Mouse (Mus musculus) myocyte (in vitro differentiated cells): Measurements from ENCODE around the gene Mtmr4. TPM values are rescaled to one million over a fixed set of nuclear protein-coding genes. Genes with fewer than 3 reads are reported as not detected.

Experiments used
- H3K27me3 ChIP-seq: one replicate; pipeline ENCODE4 v1.6.1; 2011; ENCODE audit not compliant: control insufficient read depth, insufficient read depth, insufficient read length
- H3K36me3 ChIP-seq: one replicate; pipeline ENCODE4 v1.6.1; 2011; ENCODE audit not compliant: control insufficient read depth, insufficient read depth
- H3K4me2 ChIP-seq: one replicate; pipeline ENCODE4 v1.6.1; 2011; ENCODE audit warnings: low read depth, control low read depth
- H3K4me3 ChIP-seq: one replicate; pipeline ENCODE4 v1.5.1; 2011; ENCODE audit warnings: mild to moderate bottlenecking, control low read depth, moderate library complexity
- H3K79me2 ChIP-seq: one replicate; pipeline ENCODE4 v1.6.1; 2011; ENCODE audit not compliant: control insufficient read depth, insufficient read depth
- H3ac ChIP-seq: one replicate; pipeline ENCODE4 v1.6.1; 2011; ENCODE audit not compliant: control insufficient read depth, insufficient read length
- CEBPB ChIP-seq: IDR thresholded peaks from 2 replicates; pipeline ENCODE4 v1.6.1; 2011; ENCODE audit warnings: mild to moderate bottlenecking, moderate library complexity; ENCODE audit not compliant: poor library complexity, insufficient read depth, severe bottlenecking
- E2F4 ChIP-seq: IDR thresholded peaks from one replicate; pipeline ENCODE4 v1.6.1; 2011; ENCODE audit warnings: mild to moderate bottlenecking, control low read depth, moderate library complexity; ENCODE audit not compliant: insufficient read depth
- MAX ChIP-seq: IDR thresholded peaks from one replicate; pipeline ENCODE4 v1.6.1; 2011; ENCODE audit warnings: low read depth, mild to moderate bottlenecking, control low read depth
- MYOD1 ChIP-seq, 3 experiments: IDR thresholded peaks; one replicate each; pipeline ENCODE4 v1.6.1; 2011; ENCODE audit warnings: control low read depth in 2 of 3, low read depth in 2 of 3, mild to moderate bottlenecking in 2 of 3, moderate library complexity in 1 of 3; ENCODE audit not compliant: insufficient read length in 2 of 3, control insufficient read depth in 1 of 3
- MYOG ChIP-seq, 3 experiments: IDR thresholded peaks; one replicate each; pipeline ENCODE4 v1.6.1; 2011; ENCODE audit warnings: control low read depth in 2 of 3, low read depth in 2 of 3, mild to moderate bottlenecking in 2 of 3; ENCODE audit not compliant: insufficient read length in 2 of 3, control insufficient read depth in 1 of 3, insufficient read depth in 1 of 3
- POLR2A ChIP-seq: IDR thresholded peaks from one replicate; pipeline ENCODE4 v1.6.1; 2011; ENCODE audit warnings: low read depth, mild to moderate bottlenecking, control low read depth, moderate library complexity; ENCODE audit not compliant: insufficient read length
- POLR2AphosphoS2 ChIP-seq: IDR thresholded peaks from one replicate; pipeline ENCODE4 v1.6.1; 2011; ENCODE audit warnings: low read depth, control low read depth; ENCODE audit not compliant: insufficient read length
- REST ChIP-seq: IDR thresholded peaks from one replicate; pipeline ENCODE4 v1.6.1; 2011; ENCODE audit warnings: mild to moderate bottlenecking, control low read depth, moderate library complexity; ENCODE audit not compliant: insufficient read depth, insufficient read length
- SRF ChIP-seq: IDR thresholded peaks from one replicate; pipeline ENCODE4 v1.6.1; 2011; ENCODE audit warnings: low read depth; ENCODE audit not compliant: control insufficient read depth, insufficient read length
- TCF12 ChIP-seq: IDR thresholded peaks from one replicate; pipeline ENCODE4 v1.6.1; 2011; ENCODE audit warnings: mild to moderate bottlenecking, control low read depth; ENCODE audit not compliant: poor library complexity, insufficient read depth, severe bottlenecking
- TCF3 ChIP-seq: IDR thresholded peaks from one replicate; pipeline ENCODE4 v1.6.1; 2011; ENCODE audit warnings: low read depth, control low read depth; ENCODE audit not compliant: insufficient read length
- USF1 ChIP-seq: IDR thresholded peaks from one replicate; pipeline ENCODE4 v1.6.1; 2011; ENCODE audit warnings: low read depth, mild to moderate bottlenecking, control low read depth, moderate library complexity
- polyA plus RNA-seq: library from polyadenylated mRNA; unstranded; fragments of >200 nt; fragmentation: generic; extraction: Trizol; gene quantifications from one replicate; pipeline ENCODE4 v1.2.1, GENCODE M21; 2012; ENCODE audit warnings: missing spikeins

Gene Mtmr4
- polyA plus RNA-seq, 1 experiment: 10.6 TPM

- no peak for TF ChIP-seq TCF12
- H3K4me2 ChIP-seq: no peak overlapping the region
- H3K79me2 ChIP-seq: no peaks in the 10 kb centered on the region
- H3K4me3 ChIP-seq: no peak overlapping the region
- no peaks in the 10 kb centered on the region for H3K36me3 ChIP-seq
- H3K27me3 ChIP-seq: peaks cover 20% of the 10 kb centered on the region
- no peak overlapping the region for H3ac ChIP-seq
Measured at GRCm38 (mm10) chr11:87578249-87578962, 13.6 kb upstream of the Mtmr4 start.

GRCm38 (mm10) chr11:87578963-87579601 lies 12.9 kb upstream of the Mtmr4 start:
- Histone ChIP-seq H3K79me2 (no peaks in the 10 kb centered on the region), H3K4me3 (no peak overlapping the region)

GRCm38 (mm10) chr11:87579713-87580112 lies 12.2 kb upstream of the Mtmr4 start:
- Histone ChIP-seq H3K4me2 (no peak overlapping the region), H3K27me3 (peaks cover 20% of the 10 kb centered on the region), H3ac (no peak overlapping the region), H3K4me3 (no peak overlapping the region), H3K36me3 (no peaks in the 10 kb centered on the region), H3K79me2 (no peaks in the 10 kb centered on the region)
- no peak for TF ChIP-seq POLR2A
- no peak for TF ChIP-seq TCF3
- TF ChIP-seq CEBPB: no peak
- no peak for TF ChIP-seq REST
- TF ChIP-seq POLR2AphosphoS2: no peak
- TF ChIP-seq E2F4: no peak
- TF ChIP-seq MYOD1 (IDR thresholded peaks at IDR 0.05; ENCODE audit: control insufficient read depth in 1 of 3, insufficient read length in 2 of 3, low read depth in 2 of 3): no peak
- no peak for TF ChIP-seq SRF
- TF ChIP-seq USF1: no peak
- no peak for TF ChIP-seq TCF12
- no peak for TF ChIP-seq MAX
- no peak for TF ChIP-seq MYOG (IDR thresholded peaks at IDR 0.05; ENCODE audit: control insufficient read depth in 1 of 3, insufficient read depth in 1 of 3, insufficient read length in 2 of 3, low read depth in 2 of 3)

More at GRCm38 (mm10) chr11:87578963-87579601, 12.9 kb upstream of the Mtmr4 start:
- H3K36me3 ChIP-seq: no peaks in the 10 kb centered on the region
- TF ChIP-seq TCF12 (no peak), USF1 (no peak), POLR2AphosphoS2 (no peak), SRF (no peak), MYOD1 (IDR thresholded peaks at IDR 0.05; ENCODE audit: control insufficient read depth in 1 of 3, insufficient read length in 2 of 3, low read depth in 2 of 3) (no peak), REST (no peak), TCF3 (no peak), POLR2A (no peak), E2F4 (no peak), MYOG (IDR thresholded peaks at IDR 0.05; ENCODE audit: control insufficient read depth in 1 of 3, insufficient read depth in 1 of 3, insufficient read length in 2 of 3, low read depth in 2 of 3) (no peak), MAX (no peak), CEBPB (no peak)
- H3K27me3 ChIP-seq: peaks cover 20% of the 10 kb centered on the region
- H3ac ChIP-seq: no peak overlapping the region
- no peak overlapping the region for H3K4me2 ChIP-seq

GRCm38 (mm10) chr11:87580543-87581085 lies 11.3 kb upstream of the Mtmr4 start:
- Histone ChIP-seq H3K4me2 (no peak overlapping the region), H3K79me2 (no peaks in the 10 kb centered on the region), H3ac (no peak overlapping the region), H3K27me3 (peaks cover 20% of the 10 kb centered on the region), H3K36me3 (no peaks in the 10 kb centered on the region), H3K4me3 (no peak overlapping the region)
- TF ChIP-seq REST: no peak
- no peak for TF ChIP-seq MYOD1 (IDR thresholded peaks at IDR 0.05; ENCODE audit: control insufficient read depth in 1 of 3, insufficient read length in 2 of 3, low read depth in 2 of 3)
- no peak for TF ChIP-seq POLR2AphosphoS2
- no peak for TF ChIP-seq TCF12
- no peak for TF ChIP-seq SRF
- no peak for TF ChIP-seq E2F4
- TF ChIP-seq MAX: no peak
- TF ChIP-seq TCF3: no peak
- no peak for TF ChIP-seq CEBPB
- no peak for TF ChIP-seq POLR2A
- TF ChIP-seq MYOG (IDR thresholded peaks at IDR 0.05; ENCODE audit: control insufficient read depth in 1 of 3, insufficient read depth in 1 of 3, insufficient read length in 2 of 3, low read depth in 2 of 3): no peak
- no peak for TF ChIP-seq USF1
